Mouse (Mus musculus) kidney, embryonic 16.5 days (tissue): Measurements from ENCODE around the gene Fads2. TPM values are rescaled to one million over a fixed set of nuclear protein-coding genes. Genes with fewer than 3 reads are reported as not detected.

ENCODE experiments used
- ATAC-seq: fragments of 200-750 bp; cut with Nextera tagmentation; 2 replicates; pipeline ENCODE4 v1.8.0; 2017; ENCODE audit warnings: moderate TSS enrichment; ENCODE audit not compliant: low FRiP score, low TSS enrichment
- H3K27ac ChIP-seq: fragments of 300-500 bp; sonication (generic); 2 replicates; pipeline ENCODE4 v1.5.1; 2014; ENCODE audit warnings: low read length
- H3K27me3 ChIP-seq: fragments of 300-500 bp; sonication (generic); 2 replicates; pipeline ENCODE4 v1.6.1; 2014; ENCODE audit warnings: low read length, control low read depth, mixed read lengths; ENCODE audit not compliant: insufficient read depth
- H3K36me3 ChIP-seq: fragments of 300-500 bp; sonication (generic); 2 replicates; pipeline ENCODE4 v1.6.1; 2014; ENCODE audit warnings: low read length, control low read depth, mixed read lengths; ENCODE audit not compliant: insufficient read depth
- H3K4me1 ChIP-seq: fragments of 300-500 bp; sonication (generic); 2 replicates; pipeline ENCODE4 v1.6.1; 2014; ENCODE audit warnings: low read length, control low read depth, mixed read lengths; ENCODE audit not compliant: insufficient read depth
- H3K4me2 ChIP-seq: fragments of 300-500 bp; sonication (generic); replicated peaks from 2 replicates; pipeline ENCODE4 v1.6.1; 2014; ENCODE audit warnings: low read depth, low read length
- H3K4me3 ChIP-seq: fragments of 300-500 bp; sonication (generic); 2 replicates; pipeline ENCODE4 v1.5.1; 2014; ENCODE audit warnings: mild to moderate bottlenecking, low read length
- H3K9ac ChIP-seq: fragments of 300-500 bp; sonication (generic); replicated peaks from 2 replicates; pipeline ENCODE4 v1.6.1; 2014; ENCODE audit warnings: low read length
- H3K9me3 ChIP-seq: fragments of 300-500 bp; sonication (generic); 2 replicates; pipeline ENCODE4 v1.6.1; 2016; ENCODE audit warnings: low read length, control low read depth
- WGBS: fragments of 180-500 bp; shearing (Covaris S2); extraction: QIAGEN DNeasy Blood & Tissue Kit; methylation state at CpG from one replicate; pipeline ENCODE4 v1.1.7; 2014; 5-methylcytosine and 5-hydroxymethylcytosine counted together
- polyA plus RNA-seq: library from polyadenylated mRNA; unstranded; fragments of >200 nt; fragmentation: Nextera tagmentation; extraction: Ambion mirVana; gene quantifications from 2 replicates; pipeline ENCODE4 v1.2.1, GENCODE M21; 2015

Gene Fads2
- polyA plus RNA-seq, 1 experiment from 2014 or later, result 85.9 TPM

DNA sequence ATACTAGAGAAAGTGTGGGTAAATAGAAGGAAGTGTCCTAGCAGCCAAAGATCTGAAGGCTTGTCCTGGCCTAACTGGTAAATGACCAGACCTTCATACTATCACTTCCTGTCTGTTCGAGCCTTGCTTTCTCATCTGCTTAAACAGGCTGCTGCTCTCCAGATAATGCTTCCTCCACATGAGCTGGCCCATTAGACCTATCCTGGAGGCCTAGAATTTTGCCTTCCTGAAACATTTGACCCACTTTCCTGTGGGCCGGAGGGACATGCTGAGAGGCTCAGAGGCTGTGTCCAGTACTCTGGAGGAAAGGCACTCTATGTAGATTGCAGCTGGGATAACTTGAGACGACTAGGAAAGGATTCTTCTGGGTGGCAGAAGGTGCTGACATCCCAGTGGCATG lies 19.4 kb downstream of the Fads2 start:
- 73% methylated on average over 3 of the region's 3 CpGs for WGBS
- peaks cover 59% of the 10 kb centered on the region for H3K36me3 ChIP-seq
- no peak for ATAC-seq
- H3K27me3 ChIP-seq, result no peaks in the 10 kb centered on the region
- H3K4me3 ChIP-seq, result no peak overlapping the region
- H3K9ac ChIP-seq, result no peak overlapping the region
- H3K9me3 ChIP-seq, result no peaks in the 10 kb centered on the region
- H3K27ac ChIP-seq, result no peak overlapping the region
- no peak overlapping the region for H3K4me2 ChIP-seq
- no peaks in the 10 kb centered on the region for H3K4me1 ChIP-seq

DNA sequence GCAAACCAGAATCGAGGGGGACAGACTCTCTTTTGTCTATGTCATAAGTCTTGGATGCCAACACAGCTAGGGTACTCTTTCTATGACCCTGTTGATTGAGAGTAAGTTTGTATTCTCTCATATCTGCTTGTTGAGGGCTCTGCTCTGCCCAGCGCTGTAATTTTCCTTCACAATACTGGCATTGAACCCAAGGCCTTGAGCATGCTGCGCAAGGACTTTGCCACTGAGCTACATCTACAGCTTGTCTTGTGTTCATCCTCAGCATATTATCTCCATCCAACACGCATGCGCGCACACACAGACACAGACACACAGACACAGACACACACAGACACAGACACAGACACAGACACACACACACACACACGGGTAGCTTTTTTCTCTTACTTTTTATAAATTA lies 21.2 kb downstream of the Fads2 start:
- Histone ChIP-seq H3K36me3 (peaks cover 65% of the 10 kb centered on the region), H3K27me3 (no peaks in the 10 kb centered on the region), H3K27ac (no peak overlapping the region), H3K9ac (no peak overlapping the region), H3K4me3 (no peak overlapping the region), H3K4me1 (no peaks in the 10 kb centered on the region), H3K9me3 (no peaks in the 10 kb centered on the region), H3K4me2 (no peak overlapping the region)
- 96% methylated on average over 7 of the region's 7 CpGs for WGBS
- no peak for ATAC-seq

DNA sequence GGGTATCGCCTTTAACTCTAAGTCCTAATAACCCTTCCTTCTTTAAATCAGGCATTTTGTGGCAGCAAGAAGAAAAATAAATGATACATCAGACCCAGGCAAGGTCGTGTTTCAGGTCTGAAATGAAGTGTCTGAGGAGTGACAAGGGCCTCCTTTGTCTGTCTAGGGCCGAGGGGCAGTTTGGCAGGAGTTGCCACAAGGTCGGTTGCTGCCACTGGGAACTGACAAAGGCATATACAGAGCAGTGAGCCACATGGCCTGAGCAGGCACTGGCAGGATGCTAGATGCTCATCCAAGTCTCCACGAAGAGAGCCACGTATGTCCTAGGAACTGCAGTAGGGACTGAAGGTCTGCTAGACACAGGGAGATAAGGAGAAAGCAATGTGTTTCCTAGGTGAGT lies 23.2 kb downstream of the Fads2 start:
- Histone ChIP-seq H3K9me3 (no peaks in the 10 kb centered on the region), H3K27ac (no peak overlapping the region), H3K4me3 (no peak overlapping the region), H3K4me2 (no peak overlapping the region), H3K9ac (no peak overlapping the region), H3K4me1 (no peaks in the 10 kb centered on the region), H3K27me3 (no peaks in the 10 kb centered on the region), H3K36me3 (peaks cover 77% of the 10 kb centered on the region)
- WGBS, result 79% methylated on average over 6 of the region's 6 CpGs
- ATAC-seq, result no peak

DNA sequence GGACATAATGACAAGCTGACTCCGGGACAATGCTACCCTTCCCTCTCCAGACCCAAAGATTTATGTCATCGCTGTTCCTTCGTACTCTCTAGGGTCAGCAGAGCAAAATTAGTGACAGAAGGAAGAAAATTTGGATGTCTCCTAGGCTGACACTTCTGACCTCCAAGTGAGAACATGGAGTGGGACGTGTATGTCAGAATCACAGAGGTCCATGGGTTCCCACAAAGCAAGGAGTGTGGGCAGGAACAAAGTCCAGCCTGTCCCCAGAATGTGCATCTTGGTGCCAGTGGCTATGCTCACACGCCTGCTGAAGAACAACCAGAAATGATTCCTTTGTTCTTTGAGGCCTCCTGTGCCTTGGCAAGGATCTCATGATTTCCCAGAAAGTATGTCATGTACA lies 28.4 kb downstream of the Fads2 start:
- no peak for ATAC-seq
- Histone ChIP-seq H3K4me1 (no peaks in the 10 kb centered on the region), H3K27me3 (no peaks in the 10 kb centered on the region), H3K36me3 (peaks cover 82% of the 10 kb centered on the region), H3K4me2 (no peak overlapping the region), H3K4me3 (no peak overlapping the region), H3K27ac (no peak overlapping the region), H3K9ac (no peak overlapping the region), H3K9me3 (no peaks in the 10 kb centered on the region)
- WGBS, result 83% methylated on average over 5 of the region's 5 CpGs

- Histone ChIP-seq H3K4me1 (no peaks in the 10 kb centered on the region), H3K4me2 (no peak overlapping the region), H3K27me3 (no peaks in the 10 kb centered on the region), H3K9ac (no peak overlapping the region), H3K4me3 (no peak overlapping the region), H3K36me3 (peaks cover 74% of the 10 kb centered on the region), H3K9me3 (no peaks in the 10 kb centered on the region), H3K27ac (no peak overlapping the region)
- ATAC-seq, result no peak
- 74% methylated on average over 4 of the region's 4 CpGs for WGBS
Observed at GRCm38 (mm10) chr19:10071892-10072291, 29.7 kb downstream of the Fads2 start.

DNA sequence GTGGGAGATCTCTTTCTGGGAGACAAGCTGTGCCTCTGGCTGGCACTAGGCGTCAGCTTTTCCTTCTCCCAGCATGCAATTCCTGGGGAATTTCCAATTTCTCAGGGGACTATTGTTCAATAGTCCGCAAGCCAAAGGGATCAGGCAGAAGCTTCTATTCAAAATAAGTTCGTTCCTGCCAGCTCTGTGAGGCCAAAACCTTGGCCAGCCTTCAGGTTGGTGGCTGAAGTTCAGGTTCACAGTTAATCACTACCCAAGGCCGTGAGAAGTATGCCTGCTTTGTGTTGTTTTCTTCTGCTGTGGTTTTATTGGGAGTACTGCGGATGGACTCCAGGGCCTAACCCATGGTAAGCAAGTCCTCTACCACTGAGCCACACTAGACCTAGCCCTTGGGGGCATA lies 30.4 kb downstream of the Fads2 start:
- peaks cover 74% of the 10 kb centered on the region for H3K36me3 ChIP-seq
- H3K4me3 ChIP-seq, result no peak overlapping the region
- H3K9ac ChIP-seq, result no peak overlapping the region
- H3K27me3 ChIP-seq, result no peaks in the 10 kb centered on the region
- 91% methylated on average over 5 of the region's 5 CpGs for WGBS
- no peak overlapping the region for H3K4me2 ChIP-seq
- H3K9me3 ChIP-seq, result no peaks in the 10 kb centered on the region
- H3K27ac ChIP-seq, result no peak overlapping the region
- no peak for ATAC-seq
- H3K4me1 ChIP-seq, result no peaks in the 10 kb centered on the region

GRCm38 (mm10) chr19:10070186-10070980 lies 31.2 kb downstream of the Fads2 start:
- Histone ChIP-seq H3K27me3 (no peaks in the 10 kb centered on the region), H3K9me3 (no peaks in the 10 kb centered on the region), H3K36me3 (peaks cover 74% of the 10 kb centered on the region), H3K9ac (no peak overlapping the region), H3K4me1 (no peaks in the 10 kb centered on the region), H3K4me2 (no peak overlapping the region), H3K4me3 (no peak overlapping the region), H3K27ac (no peak overlapping the region)
- WGBS, result 93% methylated on average over 8 of the region's 8 CpGs
- ATAC-seq, result no peak

DNA sequence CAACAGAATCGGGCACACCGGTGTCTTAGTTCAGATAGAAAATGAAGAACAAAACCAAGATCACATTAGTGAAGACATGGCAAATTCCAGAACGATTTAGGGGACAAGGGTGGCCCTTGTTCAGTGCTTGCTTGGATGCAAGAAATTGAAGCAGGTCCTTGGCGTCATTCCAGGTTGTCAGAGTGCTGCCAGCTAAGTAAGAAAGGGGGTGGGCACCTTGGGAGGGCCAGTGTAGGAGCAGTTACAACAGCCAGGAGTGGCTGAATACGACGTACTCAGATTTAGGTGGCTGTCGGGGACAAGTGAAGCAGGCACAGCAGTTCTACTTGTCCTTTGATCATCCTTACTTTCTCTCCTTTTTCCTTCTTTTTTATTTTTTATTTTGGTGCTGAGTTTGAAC lies 33.8 kb downstream of the Fads2 start:
- Histone ChIP-seq H3K9me3 (no peaks in the 10 kb centered on the region), H3K36me3 (peaks cover 71% of the 10 kb centered on the region), H3K9ac (no peak overlapping the region), H3K4me3 (no peak overlapping the region), H3K4me2 (no peak overlapping the region), H3K27me3 (no peaks in the 10 kb centered on the region), H3K4me1 (no peaks in the 10 kb centered on the region), H3K27ac (no peak overlapping the region)
- no peak for ATAC-seq
- WGBS, result 83% methylated on average over 7 of the region's 7 CpGs

DNA sequence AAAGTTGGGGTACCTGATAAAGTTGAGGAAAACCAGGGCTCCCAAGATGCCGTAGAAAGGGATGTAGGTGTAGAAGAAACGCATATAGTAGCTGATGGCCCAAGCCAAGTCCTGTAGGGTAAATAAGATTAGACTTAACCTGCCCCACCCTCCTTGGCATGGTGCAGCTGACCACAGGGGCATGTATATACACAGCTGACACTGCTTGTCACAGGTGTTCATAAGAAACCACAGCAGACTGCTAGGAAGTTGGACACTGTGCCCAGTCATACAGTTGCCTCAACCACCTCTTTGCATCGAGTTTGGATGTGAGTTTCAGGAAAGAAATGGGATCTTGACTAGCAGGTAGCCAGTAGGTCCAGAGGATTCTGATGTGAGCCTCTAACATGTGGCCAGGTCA lies 35.0 kb downstream of the Fads2 start:
- WGBS, result 91% methylated on average over 3 of the region's 3 CpGs
- ATAC-seq, result no peak
- Histone ChIP-seq H3K9me3 (no peaks in the 10 kb centered on the region), H3K27ac (no peak overlapping the region), H3K9ac (no peak overlapping the region), H3K4me3 (no peak overlapping the region), H3K27me3 (no peaks in the 10 kb centered on the region), H3K4me2 (no peak overlapping the region), H3K36me3 (peaks cover 76% of the 10 kb centered on the region), H3K4me1 (no peaks in the 10 kb centered on the region)

DNA sequence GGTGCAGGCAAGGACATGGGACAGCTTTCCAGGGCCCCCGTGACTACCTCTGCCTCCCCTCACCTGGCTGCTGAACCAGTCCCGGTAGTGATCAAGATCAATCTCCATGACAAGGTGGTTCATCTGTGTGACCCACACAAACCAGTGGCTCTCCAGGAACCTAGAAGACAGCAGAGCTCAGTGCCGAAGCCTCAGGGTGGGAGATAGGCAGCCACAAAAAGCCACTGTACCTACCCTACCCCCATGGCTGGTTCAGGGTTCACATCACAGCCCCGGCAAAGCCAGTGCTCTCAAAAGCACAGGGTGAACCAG lies 35.4 kb downstream of the Fads2 start:
- no peak overlapping the region for H3K4me3 ChIP-seq
- WGBS, result 94% methylated on average over 4 of the region's 4 CpGs
- H3K4me2 ChIP-seq, result no peak overlapping the region
- H3K9me3 ChIP-seq, result no peaks in the 10 kb centered on the region
- H3K4me1 ChIP-seq, result no peaks in the 10 kb centered on the region
- H3K27ac ChIP-seq, result no peak overlapping the region
- H3K27me3 ChIP-seq, result no peaks in the 10 kb centered on the region
- ATAC-seq, result no peak
- H3K9ac ChIP-seq, result no peak overlapping the region
- H3K36me3 ChIP-seq, result peaks cover 74% of the 10 kb centered on the region
